Mouse (Mus musculus) myocyte (in vitro differentiated cells): ENCODE measurements at regions not wholly inside any gene's neighbourhood (a gene's known extent, or its start where the extent isn't known, plus 50 kb on each side); places are given as distances from the start of the nearest gene placed in this dataset.

ENCODE experiments used
- CEBPB ChIP-seq: IDR thresholded peaks from 2 replicates; pipeline ENCODE4 v1.6.1; 2011; ENCODE audit warnings: mild to moderate bottlenecking, moderate library complexity; ENCODE audit not compliant: poor library complexity, insufficient read depth, severe bottlenecking
- POLR2AphosphoS2 ChIP-seq: IDR thresholded peaks from one replicate; pipeline ENCODE4 v1.6.1; 2011; ENCODE audit warnings: low read depth, control low read depth; ENCODE audit not compliant: insufficient read length

- TF ChIP-seq POLR2AphosphoS2, result no peak
- no peak for TF ChIP-seq CEBPB
Observed at GRCm38 (mm10) chr1:189077861-189078260, 70.2 kb upstream of the Kctd3 start.
